Mouse (Mus musculus) midbrain, embryonic 12.5 days (tissue): Measurements from ENCODE around the gene Dusp1. TPM values are rescaled to one million over a fixed set of nuclear protein-coding genes. Genes with fewer than 3 reads are reported as not detected.

Source experiments
- ATAC-seq: fragments of 200-750 bp; cut with Nextera tagmentation; 2 replicates; pipeline ENCODE4 v1.8.0; 2017; ENCODE audit warnings: low read depth, moderate TSS enrichment, moderate library complexity; ENCODE audit not compliant: low FRiP score
- H3K27ac ChIP-seq: fragments of 300-500 bp; sonication (generic); replicated peaks from 2 replicates; pipeline ENCODE4 v1.5.1; 2016; ENCODE audit warnings: mild to moderate bottlenecking
- H3K27me3 ChIP-seq: fragments of 300-500 bp; sonication (generic); 2 replicates; pipeline ENCODE4 v1.6.1; 2016; ENCODE audit warnings: mild to moderate bottlenecking
- H3K36me3 ChIP-seq: fragments of 300-500 bp; sonication (generic); 2 replicates; pipeline ENCODE4 v1.6.1; 2016
- H3K4me1 ChIP-seq: fragments of 300-500 bp; sonication (generic); 2 replicates; pipeline ENCODE4 v1.6.1; 2016
- H3K4me2 ChIP-seq: fragments of 300-500 bp; sonication (generic); replicated peaks from 2 replicates; pipeline ENCODE4 v1.6.1; 2016; ENCODE audit warnings: mild to moderate bottlenecking, moderate library complexity
- H3K4me3 ChIP-seq: fragments of 300-500 bp; sonication (generic); 2 replicates; pipeline ENCODE4 v1.5.1; 2016; ENCODE audit warnings: mild to moderate bottlenecking
- H3K9ac ChIP-seq: fragments of 300-500 bp; sonication (generic); replicated peaks from 2 replicates; pipeline ENCODE4 v1.6.1; 2016; ENCODE audit warnings: mild to moderate bottlenecking, moderate library complexity
- H3K9me3 ChIP-seq: fragments of 300-500 bp; sonication (generic); 2 replicates; pipeline ENCODE4 v1.6.1; 2016; ENCODE audit warnings: mild to moderate bottlenecking
- WGBS: fragments of 180-500 bp; shearing (Covaris S2); methylation state at CpG from one replicate; pipeline ENCODE4 v1.1.7; 2016; 5-methylcytosine and 5-hydroxymethylcytosine counted together
- polyA plus RNA-seq: library from polyadenylated mRNA; unstranded; fragments of >200 nt; fragmentation: Nextera tagmentation; extraction: Ambion mirVana; gene quantifications from 2 replicates; pipeline ENCODE4 v1.2.1, GENCODE M21; 2016

Gene Dusp1
- polyA plus RNA-seq, result 35.4 and 37.5 TPM in 2 replicates

GRCm38 (mm10) chr17:26561651-26562181 lies at the start of gene Dusp1:
TSS of gene Dusp1 (minus strand) at chr17:26562128.
- under 1% methylated on average over 25 of the region's 25 CpGs for WGBS
- H3K9ac ChIP-seq, result peak within 1 kb of the TSS; percentile 91
- peak; percentile 90 for ATAC-seq
- no peaks in the 10 kb centered on the region for H3K9me3 ChIP-seq
- H3K4me2 ChIP-seq, result peak within 1 kb of the TSS; percentile 93
- H3K4me1 ChIP-seq, result peaks cover 31% of the 10 kb centered on the region
- H3K36me3 ChIP-seq, result peaks cover 34% of the 10 kb centered on the region
- H3K27me3 ChIP-seq, result no peaks in the 10 kb centered on the region; the same call in 1 of the 2 replicates
- H3K27ac ChIP-seq, result peak within 1 kb of the TSS; percentile 72
- H3K4me3 ChIP-seq, result peak within 1 kb of the TSS; percentile 79

- Histone ChIP-seq H3K4me2 (no peak overlapping the region), H3K36me3 (peaks cover 56% of the 10 kb centered on the region), H3K4me3 (no peak overlapping the region), H3K27ac (no peak overlapping the region), H3K9me3 (no peaks in the 10 kb centered on the region), H3K27me3 (no peaks in the 10 kb centered on the region), H3K9ac (no peak overlapping the region), H3K4me1 (no peaks in the 10 kb centered on the region)
- no peak for ATAC-seq
- 93% methylated on average over 7 of the region's 7 CpGs for WGBS
These were observed 49.4 kb upstream of the Dusp1 start for GRCm38 (mm10) chr17:26611328-26611727.

GRCm38 (mm10) chr17:26609820-26610219 lies 47.9 kb upstream of the Dusp1 start:
- no peak overlapping the region for H3K4me2 ChIP-seq
- no peak for ATAC-seq
- H3K36me3 ChIP-seq, result peaks cover 55% of the 10 kb centered on the region
- no peak overlapping the region for H3K4me3 ChIP-seq
- H3K27ac ChIP-seq, result no peak overlapping the region
- no peaks in the 10 kb centered on the region for H3K27me3 ChIP-seq
- no peaks in the 10 kb centered on the region for H3K9me3 ChIP-seq
- WGBS, result 83% methylated on average over 8 of the region's 8 CpGs
- H3K4me1 ChIP-seq, result no peaks in the 10 kb centered on the region
- H3K9ac ChIP-seq, result no peak overlapping the region

GRCm38 (mm10) chr17:26608877-26609276 lies 46.9 kb upstream of the Dusp1 start:
- Histone ChIP-seq H3K9ac (no peak overlapping the region), H3K36me3 (peaks cover 49% of the 10 kb centered on the region), H3K27ac (no peak overlapping the region), H3K4me1 (no peaks in the 10 kb centered on the region), H3K9me3 (no peaks in the 10 kb centered on the region), H3K27me3 (no peaks in the 10 kb centered on the region), H3K4me2 (no peak overlapping the region), H3K4me3 (no peak overlapping the region)
- ATAC-seq, result no peak
- WGBS, result 97% methylated on average over 8 of the region's 8 CpGs

- Histone ChIP-seq H3K27ac (no peak overlapping the region), H3K27me3 (no peaks in the 10 kb centered on the region), H3K4me3 (no peak overlapping the region), H3K4me1 (0 out of 2 replicates have a peak, but pooled peaks cover under 1% of the 10 kb centered on the region), H3K4me2 (no peak overlapping the region), H3K36me3 (peaks cover 45% of the 10 kb centered on the region), H3K9me3 (no peaks in the 10 kb centered on the region), H3K9ac (no peak overlapping the region)
- WGBS, result 92% methylated on average over 3 of the region's 3 CpGs
- ATAC-seq, result no peak
These were observed 46.4 kb upstream of the Dusp1 start for GRCm38 (mm10) chr17:26608348-26608747.

GRCm38 (mm10) chr17:26606516-26606915 lies 44.6 kb upstream of the Dusp1 start:
- Histone ChIP-seq H3K27ac (no peak overlapping the region), H3K27me3 (no peaks in the 10 kb centered on the region), H3K9me3 (no peaks in the 10 kb centered on the region), H3K4me3 (no peak overlapping the region), H3K4me2 (no peak overlapping the region), H3K36me3 (peaks cover 36% of the 10 kb centered on the region), H3K9ac (no peak overlapping the region), H3K4me1 (peaks cover 14% of the 10 kb centered on the region)
- WGBS, result 85% methylated on average over 2 of the region's 2 CpGs
- no peak for ATAC-seq

GRCm38 (mm10) chr17:26605636-26606035 lies 43.7 kb upstream of the Dusp1 start:
- WGBS, result 93% methylated on average over 4 of the region's 4 CpGs
- H3K9me3 ChIP-seq, result no peaks in the 10 kb centered on the region
- no peak overlapping the region for H3K9ac ChIP-seq
- ATAC-seq, result no peak
- H3K36me3 ChIP-seq, result peaks cover 29% of the 10 kb centered on the region
- H3K4me2 ChIP-seq, result no peak overlapping the region
- no peak overlapping the region for H3K27ac ChIP-seq
- peaks cover 19% of the 10 kb centered on the region for H3K4me1 ChIP-seq
- H3K4me3 ChIP-seq, result no peak overlapping the region
- no peaks in the 10 kb centered on the region for H3K27me3 ChIP-seq

- WGBS, result 85% methylated on average over 8 of the region's 8 CpGs
- Histone ChIP-seq H3K9me3 (no peaks in the 10 kb centered on the region), H3K36me3 (peaks cover 8% of the 10 kb centered on the region), H3K27ac (0 out of 2 replicates have a peak overlapping the region, but pooled peaks have one; percentile 17), H3K27me3 (no peaks in the 10 kb centered on the region), H3K4me3 (no peak overlapping the region), H3K4me2 (no peak overlapping the region), H3K4me1 (peaks cover 19% of the 10 kb centered on the region), H3K9ac (no peak overlapping the region)
- ATAC-seq, result no peak
These were observed 41.4 kb upstream of the Dusp1 start for GRCm38 (mm10) chr17:26603311-26603710.

GRCm38 (mm10) chr17:26602371-26602885 lies 40.5 kb upstream of the Dusp1 start:
- WGBS, result 73% methylated on average over 12 of the region's 12 CpGs
- Histone ChIP-seq H3K9me3 (no peaks in the 10 kb centered on the region), H3K27me3 (no peaks in the 10 kb centered on the region), H3K27ac (peak overlapping the region; percentile 17; the same call in 1 of the 2 replicates), H3K4me2 (no peak overlapping the region), H3K36me3 (peaks cover 7% of the 10 kb centered on the region), H3K4me1 (peaks cover 19% of the 10 kb centered on the region), H3K9ac (0 out of 2 replicates have a peak overlapping the region, but pooled peaks have one; percentile 16), H3K4me3 (no peak overlapping the region)
- ATAC-seq, result no peak

GRCm38 (mm10) chr17:26601926-26602325 lies 40.0 kb upstream of the Dusp1 start:
- H3K4me3 ChIP-seq, result no peak overlapping the region
- 54% methylated on average over 6 of the region's 6 CpGs for WGBS
- peaks cover 7% of the 10 kb centered on the region for H3K36me3 ChIP-seq
- H3K9ac ChIP-seq, result 0 out of 2 replicates have a peak overlapping the region, but pooled peaks have one; percentile 16
- no peak for ATAC-seq
- H3K27me3 ChIP-seq, result no peaks in the 10 kb centered on the region
- H3K27ac ChIP-seq, result peak overlapping the region; percentile 25; the same call in 1 of the 2 replicates
- no peak overlapping the region for H3K4me2 ChIP-seq
- no peaks in the 10 kb centered on the region for H3K9me3 ChIP-seq
- H3K4me1 ChIP-seq, result peaks cover 19% of the 10 kb centered on the region

GRCm38 (mm10) chr17:26601514-26601913 lies 39.6 kb upstream of the Dusp1 start:
- Histone ChIP-seq H3K4me3 (no peak overlapping the region), H3K9me3 (no peaks in the 10 kb centered on the region), H3K4me1 (peaks cover 19% of the 10 kb centered on the region), H3K27me3 (no peaks in the 10 kb centered on the region), H3K9ac (no peak overlapping the region), H3K4me2 (no peak overlapping the region), H3K36me3 (peaks cover 7% of the 10 kb centered on the region), H3K27ac (0 out of 2 replicates have a peak overlapping the region, but pooled peaks have one; percentile 25)
- WGBS, result 78% methylated on average over 6 of the region's 6 CpGs
- no peak for ATAC-seq

GRCm38 (mm10) chr17:26600913-26601447 lies 39.1 kb upstream of the Dusp1 start:
- H3K9me3 ChIP-seq, result no peaks in the 10 kb centered on the region
- no peak overlapping the region for H3K9ac ChIP-seq
- H3K4me1 ChIP-seq, result peaks cover 24% of the 10 kb centered on the region
- WGBS, result 74% methylated on average over 17 of the region's 17 CpGs
- 0 out of 2 replicates have a peak overlapping the region, but pooled peaks have one; percentile 25 for H3K27ac ChIP-seq
- H3K4me2 ChIP-seq, result no peak overlapping the region
- no peak overlapping the region for H3K4me3 ChIP-seq
- peaks cover 7% of the 10 kb centered on the region for H3K36me3 ChIP-seq
- ATAC-seq, result no peak
- H3K27me3 ChIP-seq, result no peaks in the 10 kb centered on the region
